Mouse (Mus musculus) heart, postnatal 4 days (tissue): ENCODE measurements at regions not wholly inside any gene's neighbourhood (a gene's known extent, or its start where the extent isn't known, plus 50 kb on each side); places are given as distances from the start of the nearest gene placed in this dataset.
A peak's percentile ranks its signal among the peaks of the same experiment; 100 is the strongest.

Experiments used
- DNase-seq: peaks from one replicate; pipeline ENCODE4 v3.0.0; 2021

GRCm38 (mm10) chrX:60833456-60833855 lies 59.8 kb downstream of the Sox3 start:
- no peak for DNase-seq

GRCm38 (mm10) chrX:60831330-60832027 lies 61.8 kb downstream of the Sox3 start:
- no peak for DNase-seq

- peak; percentile 81 for DNase-seq
Measured at GRCm38 (mm10) chrX:60825181-60826080, 67.8 kb downstream of the Sox3 start.

- no peak for DNase-seq
Measured at GRCm38 (mm10) chrX:60798567-60798966, 94.7 kb downstream of the Sox3 start.

GRCm38 (mm10) chrX:60780766-60781165 lies 112.5 kb downstream of the Sox3 start:
- no peak for DNase-seq

GRCm38 (mm10) chrX:60780161-60780560 lies 113.1 kb downstream of the Sox3 start:
- DNase-seq: peak; percentile 6

- peak; percentile 7 for DNase-seq
Measured at GRCm38 (mm10) chrX:60773645-60774044, 119.6 kb downstream of the Sox3 start.

GRCm38 (mm10) chrX:60772439-60772838 lies 120.8 kb downstream of the Sox3 start:
- DNase-seq: no peak

GRCm38 (mm10) chrX:60750456-60750855 lies 142.8 kb downstream of the Sox3 start:
- DNase-seq: no peak

GRCm38 (mm10) chrX:60743971-60744370 lies 149.3 kb downstream of the Sox3 start:
- no peak for DNase-seq

GRCm38 (mm10) chrX:60743020-60743707 lies 150.1 kb downstream of the Sox3 start:
- no peak for DNase-seq

GRCm38 (mm10) chrX:60719428-60720151 lies 127.1 kb upstream of the Atp11c start:
- no peak for DNase-seq

- DNase-seq: no peak
Measured at GRCm38 (mm10) chrX:60718794-60719193, 126.3 kb upstream of the Atp11c start.

GRCm38 (mm10) chrX:60718156-60718769 lies 125.8 kb upstream of the Atp11c start:
- no peak for DNase-seq

GRCm38 (mm10) chrX:60681036-60681706 lies 88.7 kb upstream of the Atp11c start:
- DNase-seq: no peak

- DNase-seq: no peak
Measured at GRCm38 (mm10) chrX:60644726-60645318, 52.3 kb upstream of the Atp11c start.
